Mouse (Mus musculus): ENCODE measurements around the gene Isyna1.

GRCm38 (mm10) chr8:70593961-70594609 lies at the start of gene Isyna1:
- TF ChIP-seq CTCF (conservative IDR thresholded peaks at IDR 0.05; ENCODE audit: low read length) (no peak), NANOG (IDR thresholded peaks at IDR 0.05; ENCODE audit: borderline replicate concordance, low read length) (no peak)
